Mouse (Mus musculus) liver, adult 2 months (tissue): ENCODE measurements around the gene Kirrel3. TPM values are rescaled to one million over a fixed set of nuclear protein-coding genes. Genes with fewer than 3 reads are reported as not detected.

Experiments
- DNase-seq: peaks from one replicate; pipeline ENCODE4 v3.0.0-alpha.2; 2011; ENCODE audit warnings: low read depth, low spot score; ENCODE audit errors: extremely low read depth
- H3K27ac ChIP-seq: fragments of 200-500 bp; replicated peaks from 2 replicates; pipeline ENCODE4 v1.5.1; 2012; ENCODE audit warnings: low read depth, mild to moderate bottlenecking, control low read depth, inconsistent platforms, low read length; ENCODE audit not compliant: insufficient read depth
- H3K27me3 ChIP-seq: fragments of 200-500 bp; 2 replicates; pipeline ENCODE4 v1.6.1; 2012; ENCODE audit warnings: mild to moderate bottlenecking, moderate library complexity, low read length, inconsistent platforms; ENCODE audit not compliant: control insufficient read depth, insufficient read depth
- H3K36me3 ChIP-seq: fragments of 200-500 bp; 2 replicates; pipeline ENCODE4 v1.6.1; 2012; ENCODE audit warnings: low read length, inconsistent platforms; ENCODE audit not compliant: control insufficient read depth, insufficient read depth
- H3K4me1 ChIP-seq: fragments of 200-500 bp; 2 replicates; pipeline ENCODE4 v1.6.1; 2011; ENCODE audit warnings: low read length; ENCODE audit not compliant: control insufficient read depth, insufficient read depth
- H3K4me3 ChIP-seq: fragments of 200-500 bp; 2 replicates; pipeline ENCODE4 v1.5.1; 2011; ENCODE audit warnings: low read depth, mild to moderate bottlenecking, control low read depth, low read length, moderate library complexity; ENCODE audit not compliant: insufficient read depth
- H3K79me2 ChIP-seq: fragments of 200-500 bp; 2 replicates; pipeline ENCODE4 v1.6.1; 2012; ENCODE audit warnings: inconsistent platforms, mild to moderate bottlenecking, low read length, moderate library complexity; ENCODE audit not compliant: control insufficient read depth, insufficient read depth
- H3K9ac ChIP-seq: fragments of 200-500 bp; 2 replicates; pipeline ENCODE4 v1.6.1; 2012; ENCODE audit warnings: low read depth, mild to moderate bottlenecking, control low read depth, inconsistent platforms, low read length
- CTCF ChIP-seq: fragments of 200-500 bp; IDR thresholded peaks from 2 replicates; pipeline ENCODE4 v1.5.1; 2011; ENCODE audit warnings: low read depth, low read length, control low read depth
- POLR2A ChIP-seq: fragments of 200-500 bp; IDR thresholded peaks from 2 replicates; pipeline ENCODE4 v1.6.1; 2011; ENCODE audit warnings: low read length, control low read depth; ENCODE audit not compliant: insufficient read depth; ENCODE audit errors: extremely low read depth
- WGBS: fragments of 180-500 bp; shearing (Covaris S2); methylation state at CpG from one replicate; pipeline ENCODE4 v1.1.7; 2018; 5-methylcytosine and 5-hydroxymethylcytosine counted together
- polyA plus RNA-seq: library from polyadenylated mRNA; depleted of rRNA; stranded (reverse); fragments of >200 nt; gene quantifications from 2 replicates; pipeline ENCODE4 v1.2.3, GENCODE M21; 2012
- total RNA-seq: library from RNA; depleted of rRNA; stranded (reverse); fragments of >200 nt; gene quantifications from 2 replicates; pipeline ENCODE4 v1.2.3, GENCODE M21; 2014

The Kirrel3 gene
- total and polyA plus RNA-seq, 2 experiments, result 0.09 TPM; not detected in 1

GRCm38 (mm10) chr9:34652278-34652677 is 166.6 kb downstream of the Kirrel3 start:
- Histone ChIP-seq H3K36me3 (no peaks in the 10 kb centered on the region), H3K9ac (no peak overlapping the region), H3K4me3 (no peak overlapping the region), H3K79me2 (no peaks in the 10 kb centered on the region), H3K27ac (no peak overlapping the region), H3K27me3 (no peaks in the 10 kb centered on the region), H3K4me1 (no peaks in the 10 kb centered on the region)
- TF ChIP-seq POLR2A, result no peak
- no peak for TF ChIP-seq CTCF
- WGBS, result 63% methylated on average over 3 of the region's 3 CpGs
- DNase-seq, result no peak

DNA sequence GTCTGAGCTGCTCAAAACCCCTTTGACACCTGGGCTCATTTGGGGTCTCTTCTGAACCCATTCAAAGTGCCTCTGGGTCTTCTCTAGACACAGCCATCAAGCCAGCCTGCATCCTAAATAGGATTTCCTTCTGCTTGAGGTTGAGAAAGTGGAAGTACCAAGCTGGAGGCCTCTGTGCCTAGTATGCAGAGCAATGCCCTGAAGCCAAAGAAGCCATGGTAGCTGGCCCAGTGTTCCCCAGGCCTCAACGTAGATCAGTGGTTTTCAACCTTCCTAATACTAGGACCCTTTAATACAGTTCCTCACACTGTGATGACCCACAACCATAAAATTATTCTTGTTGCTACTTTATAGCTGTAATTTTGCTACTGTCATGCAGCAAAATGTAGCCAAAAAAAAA is 167.4 kb downstream of the Kirrel3 start:
- DNase-seq, result no peak
- Histone ChIP-seq H3K79me2 (no peaks in the 10 kb centered on the region), H3K4me3 (no peak overlapping the region), H3K27me3 (no peaks in the 10 kb centered on the region), H3K27ac (no peak overlapping the region), H3K9ac (no peak overlapping the region), H3K36me3 (no peaks in the 10 kb centered on the region), H3K4me1 (no peaks in the 10 kb centered on the region)
- 79% methylated on average over 1 of the region's 1 CpGs for WGBS
- no peak for TF ChIP-seq CTCF
- no peak for TF ChIP-seq POLR2A

- Histone ChIP-seq H3K27me3 (no peaks in the 10 kb centered on the region), H3K9ac (no peak overlapping the region), H3K27ac (no peak overlapping the region), H3K79me2 (no peaks in the 10 kb centered on the region), H3K36me3 (no peaks in the 10 kb centered on the region), H3K4me3 (no peak overlapping the region), H3K4me1 (no peaks in the 10 kb centered on the region)
- TF ChIP-seq POLR2A, result no peak
- TF ChIP-seq CTCF, result no peak; the same call in 1 of the 2 replicates
- DNase-seq, result no peak
- 81% methylated on average over 1 of the region's 1 CpGs for WGBS
Measured at GRCm38 (mm10) chr9:34660566-34660965, 174.9 kb downstream of the Kirrel3 start.

GRCm38 (mm10) chr9:34663412-34663811 is 177.7 kb downstream of the Kirrel3 start:
- Histone ChIP-seq H3K79me2 (no peaks in the 10 kb centered on the region), H3K36me3 (no peaks in the 10 kb centered on the region), H3K9ac (no peak overlapping the region), H3K4me3 (no peak overlapping the region), H3K4me1 (no peaks in the 10 kb centered on the region), H3K27ac (no peak overlapping the region), H3K27me3 (no peaks in the 10 kb centered on the region)
- DNase-seq, result no peak
- 74% methylated on average over 6 of the region's 6 CpGs for WGBS
- TF ChIP-seq CTCF (no peak), POLR2A (no peak)

DNA sequence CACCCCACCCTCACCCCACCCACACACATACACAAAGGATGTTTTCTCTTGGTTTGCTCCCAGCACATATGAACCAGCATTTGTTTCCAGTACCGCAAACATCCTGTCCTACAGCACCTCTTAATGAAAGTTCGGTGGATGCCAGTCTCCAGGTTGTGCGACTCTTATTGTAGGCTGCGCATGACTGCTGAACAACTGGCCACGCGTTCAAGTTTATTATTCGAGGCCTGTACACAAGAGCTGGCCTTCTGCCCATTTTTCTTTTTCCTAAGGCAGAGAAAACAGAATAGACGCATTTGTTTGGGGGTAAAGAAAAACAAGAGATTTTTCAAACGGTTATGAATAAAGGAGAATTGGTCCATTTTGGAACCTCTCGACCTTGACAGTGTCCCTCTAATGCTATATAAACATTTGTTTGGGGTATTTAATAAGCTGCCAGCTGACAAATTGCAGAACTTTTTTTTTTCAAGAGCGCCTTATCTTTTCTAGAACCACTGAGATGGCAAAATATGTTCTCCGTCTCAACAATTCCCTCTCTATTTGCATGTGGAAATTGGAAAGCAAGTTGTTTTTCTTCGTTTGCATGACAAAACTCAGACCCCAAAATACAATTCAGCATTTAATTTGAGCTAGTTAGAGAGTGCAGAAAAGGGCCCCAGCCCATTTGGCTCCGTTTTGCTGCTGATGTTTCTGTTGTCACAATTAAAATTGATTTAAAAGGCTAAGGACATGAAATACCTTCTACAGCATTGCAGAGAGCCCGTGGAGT is 179.9 kb downstream of the Kirrel3 start:
- Histone ChIP-seq H3K79me2 (no peaks in the 10 kb centered on the region), H3K4me3 (no peak overlapping the region), H3K27me3 (no peaks in the 10 kb centered on the region), H3K27ac (no peak overlapping the region), H3K4me1 (no peaks in the 10 kb centered on the region), H3K36me3 (no peaks in the 10 kb centered on the region), H3K9ac (no peak overlapping the region)
- no peak for TF ChIP-seq POLR2A
- no peak for TF ChIP-seq CTCF
- 72% methylated on average over 15 of the region's 15 CpGs for WGBS
- no peak for DNase-seq

DNA sequence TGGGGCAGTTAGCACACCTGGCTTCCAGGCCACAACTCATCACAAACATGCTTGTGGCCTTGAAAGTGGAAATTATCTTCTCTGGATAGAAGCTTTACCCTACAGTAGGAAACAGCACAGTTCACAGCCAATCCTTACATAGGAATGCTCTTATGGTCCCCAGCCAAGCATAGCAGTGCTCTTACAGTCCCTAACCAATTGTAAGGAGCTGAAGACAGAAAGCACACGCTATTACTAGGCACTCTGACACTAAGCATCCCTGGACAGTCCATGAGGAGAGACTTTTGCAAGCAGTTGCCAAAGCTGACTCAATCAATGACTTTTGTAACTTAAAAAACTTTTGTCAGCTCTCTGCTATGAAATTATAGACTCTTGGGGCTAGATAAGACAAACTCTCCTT is 181.5 kb downstream of the Kirrel3 start:
- Histone ChIP-seq H3K4me1 (no peaks in the 10 kb centered on the region), H3K4me3 (no peak overlapping the region), H3K36me3 (no peaks in the 10 kb centered on the region), H3K27ac (no peak overlapping the region), H3K9ac (no peak overlapping the region), H3K79me2 (no peaks in the 10 kb centered on the region), H3K27me3 (no peaks in the 10 kb centered on the region)
- TF ChIP-seq POLR2A, result no peak
- TF ChIP-seq CTCF, result no peak
- 50% methylated on average over 1 of the region's 1 CpGs for WGBS
- no peak for DNase-seq
